Mouse (Mus musculus): ENCODE measurements around the gene Trem3. TPM values are rescaled to one million over a fixed set of nuclear protein-coding genes. Genes with fewer than 3 reads are reported as not detected.

Gene Trem3
- polyA plus RNA-seq (2014; fragmentation: Nextera tagmentation; extraction: Ambion mirVana) = not detected in 2 replicates

DNA sequence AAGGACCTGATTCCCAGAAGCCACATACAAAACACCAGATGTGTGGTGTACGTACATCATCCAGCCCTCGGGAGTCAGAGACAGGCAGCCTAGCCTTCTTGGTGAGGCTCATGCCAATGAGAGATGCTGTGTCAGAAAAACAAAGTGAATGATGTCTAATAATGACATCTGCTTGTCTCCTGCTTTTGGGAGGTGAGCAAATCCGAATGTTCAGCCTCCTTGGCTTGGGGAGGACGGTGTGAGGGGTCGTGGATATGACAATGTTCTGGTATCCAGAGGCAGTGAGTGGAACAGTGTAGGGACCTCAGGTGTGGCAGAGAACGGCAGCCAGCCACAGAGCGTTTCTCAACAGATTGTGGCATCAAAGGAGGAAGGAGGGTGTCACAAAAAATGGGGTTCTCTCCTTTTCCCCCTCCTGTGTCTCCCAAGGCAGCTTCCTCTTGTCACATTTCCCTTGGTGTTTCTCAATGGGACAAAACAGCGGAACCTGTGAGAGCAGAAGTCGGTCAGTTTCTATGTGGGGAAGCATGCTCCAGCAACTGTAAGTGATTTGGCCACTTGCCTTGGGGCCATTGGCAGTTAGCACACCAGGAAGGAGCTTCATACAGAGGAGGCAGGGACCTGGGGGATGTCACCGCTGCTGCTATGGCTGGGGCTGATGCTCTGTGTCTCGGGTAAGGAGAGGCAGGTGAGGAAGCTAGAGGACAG, at the start of gene Trem3:
Gene Trem3, plus strand, starts transcription at position 557 of the 708 bp plus-strand sequence.
- no peak within 1 kb of the TSS for H3K4me2 ChIP-seq (replicated peaks; ENCODE audit: low read depth, low read length)
- H3K36me3 ChIP-seq (ENCODE audit: control insufficient read depth, insufficient read depth, low read length) = no peaks in the 10 kb centered on the region
- ATAC-seq (ENCODE audit: low FRiP score, low TSS enrichment) = no peak
- H3K27ac ChIP-seq (ENCODE audit: low read depth, low read length) = no peak within 1 kb of the TSS
- H3K9me3 ChIP-seq (ENCODE audit: control insufficient read depth, low read length) = no peaks in the 10 kb centered on the region
- 76% methylated on average over 11 of the region's 11 CpGs for WGBS
- H3K4me1 ChIP-seq (ENCODE audit: control insufficient read depth, insufficient read depth, low read length) = no peaks in the 10 kb centered on the region
- no peak within 1 kb of the TSS for H3K4me3 ChIP-seq (ENCODE audit: low read length)
- no peaks in the 10 kb centered on the region for H3K27me3 ChIP-seq (ENCODE audit: control insufficient read depth, insufficient read depth, low read length)
- H3K9ac ChIP-seq (ENCODE audit: low read depth, low read length) = no peak within 1 kb of the TSS

DNA sequence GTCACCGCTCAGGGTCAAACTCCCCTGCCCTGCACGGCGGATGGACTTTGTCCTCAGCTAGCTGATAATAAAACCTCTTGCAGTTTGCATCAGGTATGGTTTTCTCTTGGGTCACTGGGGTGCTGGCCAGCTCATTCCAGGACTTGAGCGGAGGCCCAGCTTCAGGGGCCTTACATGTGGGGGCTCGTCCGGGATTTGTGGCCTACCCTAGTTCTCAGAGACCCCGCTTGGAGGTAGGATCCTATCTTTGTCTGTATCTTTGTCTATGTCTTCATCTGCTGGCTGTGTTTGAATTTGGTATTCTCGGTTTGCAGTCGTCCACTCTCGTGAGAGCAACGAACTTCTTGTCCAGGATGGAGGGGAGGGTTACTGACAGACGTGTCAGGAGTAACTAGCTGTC, 44.5 kb upstream of the Trem3 start:
- no peak for ATAC-seq (ENCODE audit: low FRiP score, low TSS enrichment)
- peaks cover 14% of the 10 kb centered on the region for H3K9me3 ChIP-seq (ENCODE audit: control insufficient read depth, low read length)
- no peaks in the 10 kb centered on the region for H3K4me1 ChIP-seq (ENCODE audit: control insufficient read depth, insufficient read depth, low read length)
- H3K27me3 ChIP-seq (ENCODE audit: control insufficient read depth, insufficient read depth, low read length) = no peaks in the 10 kb centered on the region
- no peaks in the 10 kb centered on the region for H3K36me3 ChIP-seq (ENCODE audit: control insufficient read depth, insufficient read depth, low read length)
- no peak overlapping the region for H3K4me3 ChIP-seq (ENCODE audit: low read length)
- 95% methylated on average over 12 of the region's 12 CpGs for WGBS
- no peak overlapping the region for H3K9ac ChIP-seq (ENCODE audit: low read depth, low read length)
- no peak overlapping the region for H3K27ac ChIP-seq (ENCODE audit: low read depth, low read length)
- no peak overlapping the region for H3K4me2 ChIP-seq (replicated peaks; ENCODE audit: low read depth, low read length)

DNA sequence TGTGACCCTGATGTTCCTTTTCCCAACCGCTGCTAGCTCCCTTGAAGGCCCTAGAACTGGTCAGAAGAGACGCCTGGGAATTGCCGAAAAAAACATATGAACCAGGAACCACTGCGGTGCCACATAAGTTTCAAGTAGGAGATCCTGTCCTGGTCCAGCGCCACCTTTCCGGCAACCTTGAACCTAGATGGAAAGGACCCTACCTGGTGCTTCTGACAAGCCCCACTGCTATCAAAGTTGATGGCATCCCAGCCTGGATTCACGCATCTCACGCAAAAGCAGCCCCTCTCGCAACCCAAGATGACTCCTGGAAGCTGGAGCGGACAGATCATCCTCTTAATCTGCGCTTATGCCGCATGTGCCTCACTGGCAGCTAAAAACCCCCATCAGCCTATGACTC, 35.0 kb upstream of the Trem3 start:
- Histone ChIP-seq H3K4me1 (ENCODE audit: control insufficient read depth, insufficient read depth, low read length) (no peaks in the 10 kb centered on the region), H3K9me3 (ENCODE audit: control insufficient read depth, low read length) (no peaks in the 10 kb centered on the region)

DNA sequence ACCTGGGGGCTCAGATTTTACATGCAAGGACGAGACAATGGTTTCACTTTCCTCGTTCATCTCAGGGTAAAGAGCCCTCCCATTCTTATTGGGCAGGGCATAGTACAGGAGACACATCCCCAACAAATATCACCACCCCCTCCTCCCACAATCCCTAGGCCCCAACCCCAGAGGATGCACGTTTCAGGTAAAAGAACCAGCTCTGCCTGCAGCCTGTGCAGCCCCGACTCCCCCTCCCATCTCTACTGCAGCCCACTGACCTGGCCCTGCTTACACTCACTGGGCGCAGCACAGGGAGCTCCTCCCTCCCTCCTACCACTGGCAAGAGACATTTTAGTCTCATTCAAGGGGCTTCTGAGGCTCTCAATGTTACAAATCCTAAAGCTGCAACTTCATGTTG, 34.1 kb upstream of the Trem3 start:
- Histone ChIP-seq H3K4me3 (ENCODE audit: low read length) (no peak overlapping the region), H3K4me1 (ENCODE audit: control insufficient read depth, insufficient read depth, low read length) (no peaks in the 10 kb centered on the region), H3K27ac (ENCODE audit: low read depth, low read length) (no peak overlapping the region), H3K36me3 (ENCODE audit: control insufficient read depth, insufficient read depth, low read length) (no peaks in the 10 kb centered on the region), H3K27me3 (ENCODE audit: control insufficient read depth, insufficient read depth, low read length) (no peaks in the 10 kb centered on the region), H3K9me3 (ENCODE audit: control insufficient read depth, low read length) (no peaks in the 10 kb centered on the region), H3K9ac (ENCODE audit: low read depth, low read length) (no peak overlapping the region), H3K4me2 (replicated peaks; ENCODE audit: low read depth, low read length) (no peak overlapping the region)
- WGBS = 68% methylated on average over 5 of the region's 5 CpGs
- ATAC-seq (ENCODE audit: low FRiP score, low TSS enrichment) = no peak

More for the DNA sequence above, 35.0 kb upstream of the Trem3 start:
- Histone ChIP-seq H3K27me3 (ENCODE audit: control insufficient read depth, insufficient read depth, low read length) (no peaks in the 10 kb centered on the region), H3K27ac (ENCODE audit: low read depth, low read length) (no peak overlapping the region), H3K9ac (ENCODE audit: low read depth, low read length) (no peak overlapping the region), H3K4me2 (replicated peaks; ENCODE audit: low read depth, low read length) (no peak overlapping the region), H3K4me3 (ENCODE audit: low read length) (no peak overlapping the region), H3K36me3 (ENCODE audit: control insufficient read depth, insufficient read depth, low read length) (no peaks in the 10 kb centered on the region)
- WGBS = 96% methylated on average over 12 of the region's 12 CpGs
- ATAC-seq (ENCODE audit: low FRiP score, low TSS enrichment) = no peak

DNA sequence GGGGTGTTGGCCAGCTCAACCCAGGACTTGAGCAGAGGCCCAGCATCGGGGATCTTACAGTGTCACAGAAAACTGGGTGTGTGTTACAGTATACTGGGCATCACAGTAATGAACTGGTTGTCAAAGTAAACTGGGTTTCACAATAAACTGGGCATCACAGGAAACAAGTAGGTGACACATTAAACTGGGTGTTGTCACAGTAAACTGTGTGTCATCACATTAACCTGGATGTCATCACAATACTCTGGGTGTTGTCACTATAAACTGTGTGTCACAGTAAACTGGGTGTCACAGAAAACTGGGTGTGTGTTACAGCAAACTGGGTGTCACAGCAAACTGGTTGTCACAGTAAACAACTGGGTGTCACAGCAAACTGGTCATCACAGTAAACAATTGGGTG, 32.1 kb upstream of the Trem3 start:
- ATAC-seq (ENCODE audit: low FRiP score, low TSS enrichment) = no peak
- Histone ChIP-seq H3K4me1 (ENCODE audit: control insufficient read depth, insufficient read depth, low read length) (no peaks in the 10 kb centered on the region), H3K9me3 (ENCODE audit: control insufficient read depth, low read length) (no peaks in the 10 kb centered on the region), H3K4me2 (replicated peaks; ENCODE audit: low read depth, low read length) (no peak overlapping the region), H3K9ac (ENCODE audit: low read depth, low read length) (no peak overlapping the region), H3K4me3 (ENCODE audit: low read length) (no peak overlapping the region), H3K27me3 (ENCODE audit: control insufficient read depth, insufficient read depth, low read length) (no peaks in the 10 kb centered on the region), H3K27ac (ENCODE audit: low read depth, low read length) (no peak overlapping the region), H3K36me3 (ENCODE audit: control insufficient read depth, insufficient read depth, low read length) (no peaks in the 10 kb centered on the region)
- 90% methylated on average over 1 of the region's 1 CpGs for WGBS

DNA sequence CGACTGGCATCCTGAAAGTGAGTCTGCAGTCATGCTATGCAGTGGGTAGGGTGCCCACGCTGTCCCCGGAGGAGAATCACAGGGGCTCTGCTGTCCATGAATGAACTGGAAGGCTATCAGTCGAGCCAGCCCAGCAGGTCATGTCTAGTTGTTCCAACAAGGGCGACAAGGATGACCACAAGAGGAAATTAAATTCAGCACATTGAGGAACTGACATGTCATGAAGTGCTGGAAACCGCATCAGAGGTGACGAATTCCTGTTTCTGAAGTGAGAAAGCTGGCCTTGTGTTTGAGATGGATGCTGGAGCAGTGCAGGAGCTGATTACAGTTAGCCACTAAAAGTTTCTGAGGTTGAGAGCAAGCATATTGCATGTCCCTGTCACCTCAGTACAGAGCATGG, 16.9 kb upstream of the Trem3 start:
- H3K36me3 ChIP-seq (ENCODE audit: control insufficient read depth, insufficient read depth, low read length) = no peaks in the 10 kb centered on the region
- no peaks in the 10 kb centered on the region for H3K27me3 ChIP-seq (ENCODE audit: control insufficient read depth, insufficient read depth, low read length)
- H3K9ac ChIP-seq (ENCODE audit: low read depth, low read length) = no peak overlapping the region
- no peak overlapping the region for H3K4me2 ChIP-seq (replicated peaks; ENCODE audit: low read depth, low read length)
- no peaks in the 10 kb centered on the region for H3K4me1 ChIP-seq (ENCODE audit: control insufficient read depth, insufficient read depth, low read length)
- 82% methylated on average over 7 of the region's 7 CpGs for WGBS
- H3K27ac ChIP-seq (ENCODE audit: low read depth, low read length) = no peak overlapping the region
- no peak for ATAC-seq (ENCODE audit: low FRiP score, low TSS enrichment)
- no peak overlapping the region for H3K4me3 ChIP-seq (ENCODE audit: low read length)
- H3K9me3 ChIP-seq (ENCODE audit: control insufficient read depth, low read length) = no peaks in the 10 kb centered on the region

DNA sequence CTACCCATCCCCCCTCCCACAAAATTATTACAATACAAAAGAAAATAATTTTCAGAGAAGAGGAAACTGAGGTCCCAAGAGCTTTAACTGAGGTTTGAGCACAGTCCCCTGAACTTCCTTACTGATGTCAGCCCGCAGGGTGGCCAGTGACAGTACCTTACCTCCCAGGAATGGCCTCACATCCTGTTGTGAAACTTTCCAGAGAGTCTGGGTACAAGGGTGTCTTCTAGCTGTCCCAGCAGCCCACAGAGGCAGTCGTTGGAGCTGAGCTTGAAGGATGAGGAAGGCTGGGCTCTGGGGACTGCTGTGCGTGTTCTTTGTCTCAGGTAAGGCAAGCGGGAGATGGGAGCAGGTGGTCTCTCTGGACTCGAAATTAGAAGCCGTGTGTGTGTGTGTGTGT, 15.1 kb upstream of the Trem3 start, which contains the start of gene Trem1:
Gene Trem1, plus strand, starts transcription at position 251 of the 400 bp plus-strand sequence.
- Histone ChIP-seq H3K4me3 (ENCODE audit: low read length) (no peak within 1 kb of the TSS), H3K27me3 (ENCODE audit: control insufficient read depth, insufficient read depth, low read length) (no peaks in the 10 kb centered on the region), H3K4me1 (ENCODE audit: control insufficient read depth, insufficient read depth, low read length) (no peaks in the 10 kb centered on the region), H3K9ac (ENCODE audit: low read depth, low read length) (no peak within 1 kb of the TSS), H3K27ac (ENCODE audit: low read depth, low read length) (no peak within 1 kb of the TSS), H3K36me3 (ENCODE audit: control insufficient read depth, insufficient read depth, low read length) (no peaks in the 10 kb centered on the region), H3K4me2 (replicated peaks; ENCODE audit: low read depth, low read length) (no peak within 1 kb of the TSS), H3K9me3 (ENCODE audit: control insufficient read depth, low read length) (no peaks in the 10 kb centered on the region)
- no peak for ATAC-seq (ENCODE audit: low FRiP score, low TSS enrichment)
- 88% methylated on average over 6 of the region's 6 CpGs for WGBS

DNA sequence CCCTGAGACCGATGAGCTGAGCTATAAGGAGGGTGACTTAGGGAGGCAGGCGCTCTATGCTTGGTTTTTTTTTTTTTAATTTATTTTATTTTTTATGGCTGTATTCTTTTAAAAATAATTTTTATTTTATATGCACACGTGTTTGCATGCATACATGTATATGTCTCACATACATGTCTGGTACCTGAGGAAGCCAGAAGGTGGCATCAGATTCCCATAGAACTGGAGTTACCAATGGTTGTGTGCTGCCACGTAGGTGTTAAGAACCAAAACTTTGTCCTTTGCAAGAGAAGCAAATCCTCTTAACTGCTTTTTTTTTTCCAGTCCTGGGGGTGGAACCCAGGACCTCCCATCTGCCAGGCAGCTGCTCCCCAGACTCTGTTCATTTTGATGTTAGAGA, 13.8 kb upstream of the Trem3 start:
- no peaks in the 10 kb centered on the region for H3K4me1 ChIP-seq (ENCODE audit: control insufficient read depth, insufficient read depth, low read length)
- no peaks in the 10 kb centered on the region for H3K36me3 ChIP-seq (ENCODE audit: control insufficient read depth, insufficient read depth, low read length)
- WGBS = 94% methylated on average over 4 of the region's 4 CpGs
- H3K4me3 ChIP-seq (ENCODE audit: low read length) = no peak overlapping the region
- no peak overlapping the region for H3K27ac ChIP-seq (ENCODE audit: low read depth, low read length)
- H3K9ac ChIP-seq (ENCODE audit: low read depth, low read length) = no peak overlapping the region
- H3K9me3 ChIP-seq (ENCODE audit: control insufficient read depth, low read length) = no peaks in the 10 kb centered on the region
- ATAC-seq (ENCODE audit: low FRiP score, low TSS enrichment) = no peak
- H3K4me2 ChIP-seq (replicated peaks; ENCODE audit: low read depth, low read length) = no peak overlapping the region
- no peaks in the 10 kb centered on the region for H3K27me3 ChIP-seq (ENCODE audit: control insufficient read depth, insufficient read depth, low read length)

DNA sequence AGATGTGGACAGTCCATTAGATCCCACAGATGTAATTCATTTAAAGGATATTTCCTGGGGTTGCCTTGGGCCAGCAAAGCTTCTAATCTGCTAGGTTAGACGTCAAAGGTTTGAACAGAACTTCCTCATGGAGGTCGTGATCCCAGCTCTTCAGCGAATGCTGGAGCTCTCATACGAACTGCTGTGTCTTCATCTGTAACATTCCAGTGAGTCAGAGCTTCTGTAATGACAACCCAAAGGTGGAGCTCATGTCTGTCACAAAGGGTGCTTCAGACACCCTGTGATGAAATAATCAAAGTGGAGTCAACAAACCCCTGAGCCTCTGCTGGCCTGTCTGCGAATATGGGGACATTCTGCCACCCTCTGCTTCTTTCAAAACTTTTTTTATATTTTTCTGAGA, 13.0 kb upstream of the Trem3 start:
- Histone ChIP-seq H3K4me3 (ENCODE audit: low read length) (no peak overlapping the region), H3K4me1 (ENCODE audit: control insufficient read depth, insufficient read depth, low read length) (no peaks in the 10 kb centered on the region), H3K9ac (ENCODE audit: low read depth, low read length) (no peak overlapping the region), H3K9me3 (ENCODE audit: control insufficient read depth, low read length) (no peaks in the 10 kb centered on the region), H3K27me3 (ENCODE audit: control insufficient read depth, insufficient read depth, low read length) (no peaks in the 10 kb centered on the region), H3K4me2 (replicated peaks; ENCODE audit: low read depth, low read length) (no peak overlapping the region), H3K36me3 (ENCODE audit: control insufficient read depth, insufficient read depth, low read length) (no peaks in the 10 kb centered on the region), H3K27ac (ENCODE audit: low read depth, low read length) (no peak overlapping the region)
- WGBS = 70% methylated on average over 5 of the region's 5 CpGs
- ATAC-seq (ENCODE audit: low FRiP score, low TSS enrichment) = no peak
